Mouse (Mus musculus) layer of hippocampus, adult 18-20 months (tissue): ENCODE data around the gene Ccdc34. TPM values are rescaled to one million over a fixed set of nuclear protein-coding genes. Genes with fewer than 3 reads are reported as not detected.
A peak's percentile ranks its signal among the peaks of the same experiment; 100 is the strongest.

Experiments
- DNase-seq, 2 experiments: peaks; one replicate each; pipeline ENCODE4 v3.0.0; 2022; ENCODE audit warnings: low spot score in 2 of 2
- total RNA-seq, 2 experiments: library from RNA; stranded (reverse); gene quantifications; 2 replicates each; pipeline ENCODE4 v1.2.3; 2021

The Ccdc34 gene
- total RNA-seq, 2 experiments from 2014 or later: 14.1 to 15.3 TPM

GRCm38 (mm10) chr2:110210508-110211496, 193.2 kb downstream of the Ccdc34 start:
- peak; percentile 8 to 56 for DNase-seq

DNA sequence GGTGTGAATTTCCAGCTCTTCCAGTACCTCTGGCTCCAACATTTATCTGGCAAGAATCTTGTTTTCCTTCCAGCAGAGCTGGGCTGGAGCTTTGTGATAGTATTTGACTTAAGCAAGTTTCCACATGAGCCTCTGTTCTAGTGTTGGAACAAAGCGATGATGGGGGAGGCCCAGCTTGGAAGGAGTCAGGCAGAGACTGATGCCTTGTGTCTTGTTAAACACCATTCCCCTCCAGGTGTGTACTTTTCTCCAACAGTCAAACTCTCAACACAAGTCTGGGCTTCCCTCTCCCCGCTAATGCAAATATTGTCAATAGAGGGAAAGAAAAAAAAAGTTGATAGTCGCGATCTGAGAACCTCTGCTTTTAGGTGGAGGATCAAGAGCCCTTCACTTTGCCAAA, 196.7 kb downstream of the Ccdc34 start:
- DNase-seq: no peak

DNA sequence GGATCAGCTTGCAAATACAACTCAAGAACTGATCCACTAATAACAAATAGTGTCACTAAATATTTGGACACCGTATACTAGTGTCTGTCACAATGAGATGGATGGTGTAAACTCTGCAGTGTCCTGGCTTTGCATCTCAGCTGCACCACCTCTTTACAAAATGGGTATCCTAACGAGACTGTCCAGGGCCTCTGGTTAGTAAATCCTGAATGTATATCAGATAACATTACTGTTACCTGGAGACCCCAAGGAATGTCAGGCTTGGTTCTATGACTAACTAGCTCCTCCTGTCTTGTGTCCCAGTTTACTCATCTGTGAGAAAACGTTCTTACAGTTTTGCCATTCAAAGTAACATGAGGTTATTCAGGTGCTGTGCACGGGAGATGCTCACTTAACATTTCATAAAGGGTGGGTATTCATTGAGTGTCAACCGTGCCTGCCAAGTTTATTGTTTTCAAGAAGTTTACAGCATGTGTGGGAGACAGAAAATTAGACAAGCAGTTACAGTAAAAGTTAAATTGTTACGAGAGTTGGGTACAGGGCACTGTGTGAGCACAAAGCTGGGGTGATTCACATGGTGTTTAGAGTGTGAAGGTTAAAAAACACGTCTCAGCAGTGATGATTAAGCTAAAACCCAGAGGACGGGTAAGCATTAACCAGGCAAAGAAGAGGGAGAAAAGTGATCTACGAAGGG, 197.5 kb downstream of the Ccdc34 start:
- DNase-seq: no peak

- DNase-seq: no peak
Observed at GRCm38 (mm10) chr2:110215685-110216058, 198.1 kb downstream of the Ccdc34 start.

GRCm38 (mm10) chr2:110220492-110220891, 202.9 kb downstream of the Ccdc34 start:
- DNase-seq: no peak

GRCm38 (mm10) chr2:110222793-110223192, 205.2 kb downstream of the Ccdc34 start:
- DNase-seq: no peak

Other genes with a start within 250 kb of the Ccdc34 start
- 100 to 1,000 TPM; 115 to 121 TPM for gene Lin7c, start 127.0 kb upstream of the Ccdc34 start, total RNA-seq
- 10 to 100 TPM; 27.9 to 31.8 TPM for gene Lgr4, start 100.2 kb upstream of the Ccdc34 start, total RNA-seq